Mouse (Mus musculus) testis, adult 2 months (tissue): Measurements from ENCODE around the gene Ttc28.

ENCODE experiments used
- CTCF ChIP-seq: fragments of 200-500 bp; IDR thresholded peaks from 2 replicates; pipeline ENCODE4 v1.5.1; 2012; ENCODE audit warnings: low read depth, mild to moderate bottlenecking, inconsistent platforms, low read length, moderate library complexity; ENCODE audit not compliant: control insufficient read depth, insufficient read depth, insufficient replicate concordance
- POLR2A ChIP-seq: fragments of 200-500 bp; IDR thresholded peaks from 2 replicates; pipeline ENCODE4 v1.6.1; 2012; ENCODE audit warnings: low read depth, mild to moderate bottlenecking, inconsistent platforms, low read length, moderate library complexity; ENCODE audit not compliant: control insufficient read depth

DNA sequence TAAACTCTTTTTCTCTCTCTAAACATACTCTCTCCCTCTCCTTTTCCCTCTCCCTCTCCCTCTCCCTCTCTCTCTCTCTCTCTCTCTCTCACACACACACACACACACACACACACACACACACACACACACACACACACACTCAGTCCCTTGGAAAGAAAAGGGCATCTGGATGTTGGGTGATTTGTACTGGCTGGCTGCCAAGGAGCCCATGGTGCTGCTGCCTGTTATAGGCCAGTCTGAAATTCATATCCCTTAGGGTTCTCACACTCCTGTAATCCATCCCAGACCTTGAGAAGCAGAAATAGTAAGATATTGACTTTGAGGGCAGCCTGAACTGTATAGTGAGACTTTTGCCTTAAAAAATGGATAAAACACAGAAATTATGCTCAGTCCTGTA lies 4.9 kb upstream of the Ttc28 start:
- no peak for TF ChIP-seq CTCF
- no peak for TF ChIP-seq POLR2A
